Mouse (Mus musculus): ENCODE measurements around the gene Ttll5.

The Ttll5 gene

GRCm38 (mm10) chr12:85970191-85970590, 145.7 kb downstream of the Ttll5 start:
- DNase-seq (ENCODE audit: low spot score) = no peak

DNA sequence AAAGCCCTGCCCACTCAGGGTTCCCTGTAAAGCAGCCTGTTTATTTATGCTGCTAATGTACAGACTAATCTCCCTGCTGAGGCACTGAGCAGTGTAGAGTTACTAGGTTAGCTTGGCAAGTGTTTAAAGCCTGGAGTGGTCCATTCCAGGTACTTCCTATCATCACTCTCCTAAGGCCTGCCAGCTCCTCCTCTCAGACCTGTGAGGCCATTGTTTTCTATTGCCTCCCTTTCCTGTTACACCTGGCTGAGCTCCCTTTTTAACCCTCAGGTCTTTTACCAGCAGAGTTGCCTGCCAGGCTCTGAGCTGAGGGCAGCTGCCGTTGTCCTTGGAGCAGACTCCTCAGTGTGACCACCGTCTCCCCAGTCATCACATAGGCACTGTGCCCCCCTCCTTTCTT, 146.3 kb downstream of the Ttll5 start:
- no peak for DNase-seq (ENCODE audit: low spot score)

DNA sequence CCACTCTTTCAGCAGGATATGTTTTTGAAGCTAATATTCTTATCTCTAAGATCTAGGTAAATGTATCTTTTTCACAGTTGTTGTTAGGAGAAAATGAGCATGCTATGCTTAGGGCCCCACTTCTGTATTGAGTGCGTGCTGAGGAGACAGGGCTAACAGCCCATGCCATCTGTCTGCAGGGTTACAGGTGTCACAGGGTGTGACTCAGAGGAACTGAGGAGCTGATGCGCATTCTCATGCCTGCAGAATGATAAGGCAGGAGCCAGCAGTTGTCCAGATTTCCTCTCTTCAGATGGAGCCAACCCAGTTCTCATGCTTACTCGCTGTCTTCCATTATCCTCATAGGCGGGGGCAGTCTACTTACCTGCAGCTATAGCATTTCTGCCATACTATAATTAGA, 147.2 kb downstream of the Ttll5 start:
- no peak for DNase-seq (ENCODE audit: low spot score)

DNA sequence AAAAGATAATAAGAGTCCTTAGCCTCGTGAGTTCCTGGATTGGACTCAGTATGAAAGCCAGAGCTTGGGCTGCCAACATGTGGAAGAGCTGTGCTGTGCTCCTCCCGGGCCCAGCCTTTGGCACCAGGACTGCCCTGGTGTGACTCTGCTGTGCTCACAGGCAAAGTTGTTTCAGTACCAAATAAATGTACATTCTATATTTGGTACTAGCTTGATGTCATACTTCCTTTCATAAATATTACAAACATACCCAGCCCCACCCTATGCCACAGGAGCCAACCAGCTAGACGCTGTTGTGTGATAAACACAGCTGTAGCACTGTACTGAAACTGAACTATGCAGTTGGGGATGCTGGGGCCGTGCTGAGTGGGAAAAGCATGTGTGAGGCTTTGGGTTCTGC, 149.1 kb downstream of the Ttll5 start:
- DNase-seq (ENCODE audit: low spot score) = no peak

DNA sequence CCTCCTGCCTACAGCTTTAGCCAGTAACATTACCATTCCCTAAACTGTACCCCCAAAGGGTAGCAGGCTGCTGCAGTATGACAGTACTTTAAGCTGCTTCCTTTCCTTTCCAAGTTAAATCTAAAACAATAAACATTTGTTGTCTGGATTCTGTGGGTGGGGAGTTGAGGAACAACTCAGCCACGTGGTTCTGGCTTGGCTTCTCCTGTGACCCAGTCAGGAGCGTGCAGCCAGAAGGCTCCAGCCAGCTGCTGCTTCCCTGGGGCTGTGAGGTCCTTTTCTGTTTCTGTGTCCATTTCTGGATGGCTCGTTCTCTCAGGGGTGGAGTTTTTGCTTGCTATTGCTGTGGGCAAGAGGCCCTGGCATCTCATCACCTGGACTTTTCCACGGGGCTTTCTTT, 149.6 kb downstream of the Ttll5 start:
- DNase-seq (ENCODE audit: low spot score) = no peak

GRCm38 (mm10) chr12:85979996-85980395, 155.5 kb downstream of the Ttll5 start:
- DNase-seq (ENCODE audit: low spot score) = no peak

GRCm38 (mm10) chr12:85985524-85985923, 161.1 kb downstream of the Ttll5 start:
- DNase-seq (ENCODE audit: low spot score) = no peak

- DNase-seq (ENCODE audit: low spot score) = no peak
Measured at GRCm38 (mm10) chr12:85986024-85986423, 161.6 kb downstream of the Ttll5 start.

DNA sequence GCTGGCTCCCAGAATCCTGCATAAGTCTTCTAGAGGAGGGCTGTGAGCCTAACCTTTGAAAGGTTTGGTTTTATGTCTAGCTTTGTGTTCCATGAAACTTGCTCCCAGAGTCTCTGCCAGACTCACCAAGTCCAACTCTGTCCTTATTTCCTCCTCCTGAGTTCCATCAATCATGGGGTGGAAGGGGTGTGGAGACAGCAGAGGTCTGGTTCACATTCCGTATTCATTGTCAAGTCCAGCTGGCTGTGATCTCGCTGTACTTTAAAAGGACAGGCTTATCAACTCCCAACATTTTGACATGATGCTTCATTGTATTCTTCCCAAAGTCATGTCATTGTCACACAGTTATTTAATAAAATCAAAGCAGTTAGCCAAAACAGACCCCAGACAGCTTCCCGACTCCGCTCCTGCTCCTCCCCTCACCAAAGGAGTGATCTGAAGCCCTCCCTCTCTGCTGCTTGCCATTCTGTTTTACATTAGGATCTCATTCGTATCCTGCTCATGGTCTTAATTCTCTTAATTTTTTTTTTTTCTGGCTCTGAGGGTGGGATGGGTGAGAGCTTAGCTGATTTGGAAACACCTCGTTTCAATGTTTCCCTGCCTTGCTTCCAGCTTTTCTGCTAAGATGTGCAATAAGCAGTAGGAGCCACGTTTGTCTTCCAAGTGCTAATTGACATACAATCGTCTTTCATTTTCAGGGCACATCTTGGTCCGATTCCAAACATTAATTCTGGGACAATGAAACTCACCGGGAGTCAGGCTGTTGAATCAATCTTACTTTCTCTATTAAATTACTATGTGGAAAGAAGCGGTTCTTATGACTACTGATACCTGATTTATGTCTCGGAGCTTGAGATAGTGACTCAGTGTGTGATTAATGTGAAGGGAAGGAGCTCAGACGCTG, 162.3 kb downstream of the Ttll5 start:
- DNase-seq (ENCODE audit: low spot score) = no peak

DNA sequence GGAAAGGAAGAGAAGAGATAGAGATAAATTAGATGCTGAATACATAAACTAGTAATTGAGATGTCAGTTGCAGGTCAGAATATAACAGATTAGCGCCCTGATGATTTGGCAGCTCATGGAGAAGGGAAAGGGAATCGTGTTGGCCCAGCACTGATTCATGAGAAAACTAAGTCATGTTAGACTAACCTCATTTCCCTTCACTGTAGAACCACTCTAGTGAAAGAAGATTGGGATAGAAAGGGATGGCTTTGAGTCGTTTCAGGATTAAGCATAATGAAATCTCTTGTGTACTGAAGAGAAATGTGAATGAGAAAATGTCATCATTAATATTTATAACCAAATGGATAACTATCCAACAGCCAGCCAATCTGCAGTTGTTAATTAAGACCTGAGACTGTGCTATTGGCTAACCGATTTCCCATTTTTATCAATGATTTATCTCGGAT, 163.0 kb downstream of the Ttll5 start:
- no peak for DNase-seq (ENCODE audit: low spot score)

DNA sequence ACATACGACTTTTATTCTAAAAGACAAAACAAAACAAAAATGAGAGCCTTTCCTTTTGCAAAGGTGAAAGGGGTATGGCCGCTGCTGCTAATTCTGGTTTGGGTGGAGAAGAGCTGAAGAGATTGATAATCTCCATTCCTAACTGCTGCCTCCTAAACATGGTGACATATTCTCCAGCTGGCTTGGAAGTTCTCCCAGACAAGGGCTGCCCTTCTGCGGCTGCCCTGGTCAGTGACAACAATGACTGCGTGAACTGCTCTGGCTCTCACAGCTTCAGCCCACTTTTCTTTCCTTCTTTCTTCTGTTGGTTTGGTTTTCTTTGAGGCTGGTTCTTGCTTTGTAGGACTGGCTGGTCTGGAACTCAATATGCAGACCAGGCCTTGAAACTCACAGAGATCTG, 163.7 kb downstream of the Ttll5 start:
- DNase-seq (ENCODE audit: low spot score) = no peak

DNA sequence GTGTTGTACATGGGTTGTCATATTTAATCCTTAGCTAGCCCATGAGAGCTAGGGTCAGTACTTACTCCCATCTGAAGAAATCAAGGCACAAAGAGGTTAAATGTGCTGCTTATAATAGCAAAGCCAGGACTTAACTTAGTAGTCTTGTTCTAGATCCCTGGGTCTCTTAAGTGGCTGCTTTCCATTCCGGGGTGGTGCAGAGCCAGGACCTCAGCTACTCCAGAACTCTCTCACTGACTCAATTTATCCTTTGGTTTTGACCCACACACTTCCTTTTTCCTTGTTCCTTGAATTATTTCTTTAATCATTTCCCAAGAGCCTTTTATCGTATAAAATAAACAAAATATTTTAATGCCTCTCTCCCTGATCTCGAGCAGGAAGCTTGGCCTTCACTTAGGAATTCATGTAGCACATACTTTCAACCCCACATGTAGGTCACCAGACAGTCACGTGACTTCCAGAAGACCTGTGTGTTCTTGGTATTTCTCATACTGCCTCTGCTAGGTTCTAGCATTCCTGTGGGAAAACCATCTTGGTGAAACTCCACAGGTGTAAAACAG, 164.4 kb downstream of the Ttll5 start:
- no peak for DNase-seq (ENCODE audit: low spot score)

DNA sequence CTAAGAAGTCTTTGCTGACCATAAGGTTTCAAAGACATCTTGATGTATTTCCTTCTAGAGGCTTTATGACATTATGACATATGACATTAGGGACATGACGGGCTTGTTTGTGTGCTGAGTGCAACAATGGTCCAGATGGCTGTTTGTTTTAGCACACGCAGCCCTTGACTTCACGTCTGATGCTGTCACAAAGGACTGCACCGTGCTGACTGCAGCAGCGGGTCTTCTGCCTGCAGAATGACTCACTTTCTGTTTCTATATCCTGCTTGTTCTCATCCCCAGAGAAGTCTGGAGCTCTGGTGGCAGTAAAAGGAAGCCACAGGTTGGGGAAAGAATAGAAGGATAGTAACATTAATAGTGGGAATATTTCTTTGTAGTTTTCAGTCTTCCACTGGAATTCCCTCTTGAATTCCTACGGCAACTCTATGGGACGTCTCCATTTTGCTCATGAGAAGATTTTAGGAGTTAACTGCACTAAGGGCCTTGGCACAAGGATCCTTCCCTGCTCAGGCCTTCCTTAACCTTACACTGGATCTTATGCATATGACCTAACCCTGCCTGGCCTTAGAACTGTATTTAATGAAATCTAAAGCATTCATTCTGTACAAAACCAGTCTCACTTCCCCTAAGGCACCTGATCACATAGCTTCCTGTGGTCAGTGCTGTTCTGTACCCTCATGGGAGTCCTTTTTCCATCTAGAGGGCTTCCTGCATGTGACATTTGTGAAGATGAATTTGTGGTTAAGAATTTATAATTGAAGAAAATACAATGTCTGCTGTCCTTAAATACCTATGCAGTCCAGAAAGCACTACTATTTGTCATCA, 167.8 kb downstream of the Ttll5 start:
- DNase-seq (ENCODE audit: low spot score) = no peak

GRCm38 (mm10) chr12:85992838-85993234, 168.4 kb downstream of the Ttll5 start:
- no peak for DNase-seq (ENCODE audit: low spot score)

GRCm38 (mm10) chr12:85993790-85994360, 169.4 kb downstream of the Ttll5 start:
- DNase-seq (ENCODE audit: low spot score) = no peak

- no peak for DNase-seq (ENCODE audit: low spot score)
Measured at GRCm38 (mm10) chr12:86000641-86001073, 176.2 kb downstream of the Ttll5 start.

GRCm38 (mm10) chr12:86001120-86001655, 176.7 kb downstream of the Ttll5 start:
- no peak for DNase-seq (ENCODE audit: low spot score)

GRCm38 (mm10) chr12:86004627-86005026, 180.2 kb downstream of the Ttll5 start:
- DNase-seq (ENCODE audit: low spot score) = no peak

GRCm38 (mm10) chr12:86007377-86007776, 182.9 kb downstream of the Ttll5 start:
- DNase-seq (ENCODE audit: low spot score) = no peak

DNA sequence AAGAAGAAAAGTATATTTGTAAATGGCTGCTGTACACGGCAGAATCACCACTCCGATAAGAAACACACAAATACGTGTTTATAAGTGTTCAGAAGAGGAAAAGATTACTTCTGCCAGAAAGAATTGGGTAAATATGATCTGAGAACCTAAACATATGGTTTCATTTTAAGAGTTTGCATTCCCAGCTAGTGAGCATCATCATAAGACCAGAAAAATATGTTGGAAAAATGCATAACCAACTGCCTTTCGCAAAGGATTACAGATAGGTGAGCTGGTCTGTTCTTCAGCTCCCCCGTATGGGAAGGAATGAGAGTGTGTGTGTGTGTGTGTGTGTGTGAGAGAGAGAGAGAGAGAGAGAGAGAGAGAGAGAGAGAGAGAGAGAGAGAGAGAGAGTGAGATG, 186.2 kb downstream of the Ttll5 start:
- no peak for DNase-seq (ENCODE audit: low spot score)

GRCm38 (mm10) chr12:86012195-86012594, 187.7 kb downstream of the Ttll5 start:
- DNase-seq (ENCODE audit: low spot score) = no peak

DNA sequence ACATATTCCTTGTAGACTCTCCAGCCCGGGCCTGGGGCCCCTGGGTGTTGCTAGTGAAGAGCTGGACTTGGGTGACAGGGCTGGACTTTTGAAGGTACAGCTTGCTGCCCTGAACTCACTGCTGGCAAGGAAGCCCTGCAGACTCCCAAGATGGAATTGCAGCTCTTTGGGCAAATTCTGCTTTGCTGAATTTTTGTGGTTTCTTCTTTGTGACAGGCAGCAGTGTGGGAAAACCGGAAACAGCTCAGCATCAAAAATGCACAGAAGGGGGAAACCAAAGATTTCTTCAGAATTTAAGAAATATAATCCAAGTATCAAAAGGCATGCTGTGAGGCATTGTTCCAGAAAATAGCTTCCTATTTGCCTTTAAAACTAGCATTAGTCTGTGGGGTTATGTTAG, 189.7 kb downstream of the Ttll5 start:
- DNase-seq (ENCODE audit: low spot score) = no peak

Data from yolk sac, embryonic 10.5 days (tissue).